Mouse (Mus musculus) cortical plate, adult 2 months (tissue): ENCODE data around the gene Wdr43.

ENCODE experiments used
- CTCF ChIP-seq: fragments of 200-500 bp; IDR thresholded peaks from 2 replicates; pipeline ENCODE4 v1.5.1; 2011; ENCODE audit warnings: mild to moderate bottlenecking, control low read depth, low read length; ENCODE audit not compliant: insufficient read depth; ENCODE audit errors: extremely low read depth
- POLR2A ChIP-seq: fragments of 200-500 bp; IDR thresholded peaks from 2 replicates; pipeline ENCODE4 v1.6.1; 2011; ENCODE audit warnings: mild to moderate bottlenecking, low read length, control low read depth; ENCODE audit not compliant: insufficient read depth; ENCODE audit errors: extremely low read depth

- TF ChIP-seq CTCF (no peak), POLR2A (no peak)
Observed at GRCm38 (mm10) chr17:71693313-71693712, 77.6 kb downstream of the Wdr43 start.
